Mouse (Mus musculus): ENCODE measurements around the gene Csrp1. TPM values are rescaled to one million over a fixed set of nuclear protein-coding genes. Genes with fewer than 3 reads are reported as not detected.

The Csrp1 gene
- polyA plus RNA-seq, 1 experiment from 2014 or later = 24.9 TPM

- 0% methylated on average over 7 of the region's 7 CpGs for WGBS
- H3K4me3 ChIP-seq (ENCODE audit: low read depth, low read length) = no peak overlapping the region
- peaks cover 5% of the 10 kb centered on the region for H3K27me3 ChIP-seq (replicated peaks; ENCODE audit: control insufficient read depth, insufficient read depth, low read length)
- DNase-seq (ENCODE audit: low spot score) = peak; percentile 94
- no peak overlapping the region for H3K9ac ChIP-seq (ENCODE audit: low read length)
- no peak overlapping the region for H3K27ac ChIP-seq (ENCODE audit: low read depth, low read length)
- ATAC-seq = peak; percentile 67
- H3K9me3 ChIP-seq (replicated peaks; ENCODE audit: control insufficient read depth, low read length) = no peaks in the 10 kb centered on the region
- no peaks in the 10 kb centered on the region for H3K36me3 ChIP-seq (ENCODE audit: control insufficient read depth, insufficient read depth, low read length)
- peaks cover 9% of the 10 kb centered on the region; the same call in 1 of the 2 replicates for H3K4me1 ChIP-seq (ENCODE audit: control insufficient read depth, insufficient read depth, low read length)
- no peak overlapping the region for H3K4me2 ChIP-seq (ENCODE audit: low read length)
These were observed 19.3 kb upstream of the Csrp1 start for GRCm38 (mm10) chr1:135700605-135701004.

- 48% methylated on average over 3 of the region's 3 CpGs for WGBS
- H3K36me3 ChIP-seq (ENCODE audit: control insufficient read depth, insufficient read depth, low read length) = no peaks in the 10 kb centered on the region
- H3K27ac ChIP-seq (ENCODE audit: low read depth, low read length) = no peak overlapping the region
- ATAC-seq (no peak), DNase-seq (ENCODE audit: low spot score) (no peak)
- no peaks in the 10 kb centered on the region for H3K9me3 ChIP-seq (replicated peaks; ENCODE audit: control insufficient read depth, low read length)
- H3K9ac ChIP-seq (ENCODE audit: low read length) = no peak overlapping the region
- H3K4me1 ChIP-seq (ENCODE audit: control insufficient read depth, insufficient read depth, low read length) = peaks cover 9% of the 10 kb centered on the region; the same call in 1 of the 2 replicates
- no peak overlapping the region for H3K4me2 ChIP-seq (ENCODE audit: low read length)
- peaks cover 5% of the 10 kb centered on the region for H3K27me3 ChIP-seq (replicated peaks; ENCODE audit: control insufficient read depth, insufficient read depth, low read length)
- no peak overlapping the region for H3K4me3 ChIP-seq (ENCODE audit: low read depth, low read length)
These were observed 18.5 kb upstream of the Csrp1 start for GRCm38 (mm10) chr1:135701314-135701713.

GRCm38 (mm10) chr1:135702722-135703121 is 17.1 kb upstream of the Csrp1 start:
- H3K27ac ChIP-seq (ENCODE audit: low read depth, low read length) = no peak overlapping the region
- H3K4me2 ChIP-seq (ENCODE audit: low read length) = no peak overlapping the region
- H3K27me3 ChIP-seq (replicated peaks; ENCODE audit: control insufficient read depth, insufficient read depth, low read length) = peaks cover 5% of the 10 kb centered on the region
- WGBS = 80% methylated on average over 2 of the region's 2 CpGs
- no peak for DNase-seq (ENCODE audit: low spot score)
- no peaks in the 10 kb centered on the region for H3K9me3 ChIP-seq (replicated peaks; ENCODE audit: control insufficient read depth, low read length)
- peaks cover 9% of the 10 kb centered on the region; the same call in 1 of the 2 replicates for H3K4me1 ChIP-seq (ENCODE audit: control insufficient read depth, insufficient read depth, low read length)
- ATAC-seq = no peak
- no peaks in the 10 kb centered on the region for H3K36me3 ChIP-seq (ENCODE audit: control insufficient read depth, insufficient read depth, low read length)
- no peak overlapping the region for H3K9ac ChIP-seq (ENCODE audit: low read length)
- no peak overlapping the region for H3K4me3 ChIP-seq (ENCODE audit: low read depth, low read length)

- no peak for DNase-seq (ENCODE audit: low spot score)
- no peak overlapping the region for H3K4me2 ChIP-seq (ENCODE audit: low read length)
- H3K9me3 ChIP-seq (replicated peaks; ENCODE audit: control insufficient read depth, low read length) = no peaks in the 10 kb centered on the region
- H3K9ac ChIP-seq (ENCODE audit: low read length) = no peak overlapping the region
- ATAC-seq = no peak
- no peaks in the 10 kb centered on the region for H3K36me3 ChIP-seq (ENCODE audit: control insufficient read depth, insufficient read depth, low read length)
- H3K4me3 ChIP-seq (ENCODE audit: low read depth, low read length) = no peak overlapping the region
- no peak overlapping the region for H3K27ac ChIP-seq (ENCODE audit: low read depth, low read length)
- H3K27me3 ChIP-seq (replicated peaks; ENCODE audit: control insufficient read depth, insufficient read depth, low read length) = peaks cover 3% of the 10 kb centered on the region; the same call in 1 of the 2 replicates
- WGBS = 68% methylated on average over 3 of the region's 3 CpGs
- no peaks in the 10 kb centered on the region for H3K4me1 ChIP-seq (ENCODE audit: control insufficient read depth, insufficient read depth, low read length)
These were observed 15.5 kb upstream of the Csrp1 start for GRCm38 (mm10) chr1:135704317-135704821.

- no peak overlapping the region for H3K27ac ChIP-seq (ENCODE audit: low read depth, low read length)
- 51% methylated on average over 4 of the region's 4 CpGs for WGBS
- H3K27me3 ChIP-seq (replicated peaks; ENCODE audit: control insufficient read depth, insufficient read depth, low read length) = no peaks in the 10 kb centered on the region
- no peak overlapping the region for H3K9ac ChIP-seq (ENCODE audit: low read length)
- H3K9me3 ChIP-seq (replicated peaks; ENCODE audit: control insufficient read depth, low read length) = no peaks in the 10 kb centered on the region
- ATAC-seq = no peak
- no peaks in the 10 kb centered on the region for H3K36me3 ChIP-seq (ENCODE audit: control insufficient read depth, insufficient read depth, low read length)
- DNase-seq (ENCODE audit: low spot score) = peak; percentile 33
- H3K4me3 ChIP-seq (ENCODE audit: low read depth, low read length) = no peak overlapping the region
- H3K4me2 ChIP-seq (ENCODE audit: low read length) = no peak overlapping the region
- no peaks in the 10 kb centered on the region for H3K4me1 ChIP-seq (ENCODE audit: control insufficient read depth, insufficient read depth, low read length)
These were observed 11.5 kb upstream of the Csrp1 start for GRCm38 (mm10) chr1:135708369-135708768.

GRCm38 (mm10) chr1:135711126-135711525 is 8.7 kb upstream of the Csrp1 start:
- 68% methylated on average over 7 of the region's 7 CpGs for WGBS
- ATAC-seq = no peak
- no peak for DNase-seq (ENCODE audit: low spot score)
- H3K4me3 ChIP-seq (ENCODE audit: low read depth, low read length) = no peak overlapping the region
- H3K27ac ChIP-seq (ENCODE audit: low read depth, low read length) = no peak overlapping the region
- H3K27me3 ChIP-seq (replicated peaks; ENCODE audit: control insufficient read depth, insufficient read depth, low read length) = no peaks in the 10 kb centered on the region
- no peaks in the 10 kb centered on the region for H3K9me3 ChIP-seq (replicated peaks; ENCODE audit: control insufficient read depth, low read length)
- no peaks in the 10 kb centered on the region for H3K4me1 ChIP-seq (ENCODE audit: control insufficient read depth, insufficient read depth, low read length)
- H3K4me2 ChIP-seq (ENCODE audit: low read length) = no peak overlapping the region
- H3K9ac ChIP-seq (ENCODE audit: low read length) = no peak overlapping the region
- no peaks in the 10 kb centered on the region for H3K36me3 ChIP-seq (ENCODE audit: control insufficient read depth, insufficient read depth, low read length)

GRCm38 (mm10) chr1:135714028-135714815 is 5.6 kb upstream of the Csrp1 start:
- no peak overlapping the region for H3K4me3 ChIP-seq (ENCODE audit: low read depth, low read length)
- no peak overlapping the region for H3K27ac ChIP-seq (ENCODE audit: low read depth, low read length)
- H3K9me3 ChIP-seq (replicated peaks; ENCODE audit: control insufficient read depth, low read length) = no peaks in the 10 kb centered on the region
- no peaks in the 10 kb centered on the region for H3K36me3 ChIP-seq (ENCODE audit: control insufficient read depth, insufficient read depth, low read length)
- 85% methylated on average over 9 of the region's 9 CpGs for WGBS
- ATAC-seq (no peak), DNase-seq (ENCODE audit: low spot score) (no peak)
- H3K27me3 ChIP-seq (replicated peaks; ENCODE audit: control insufficient read depth, insufficient read depth, low read length) = no peaks in the 10 kb centered on the region
- H3K4me2 ChIP-seq (ENCODE audit: low read length) = no peak overlapping the region
- no peak overlapping the region for H3K9ac ChIP-seq (ENCODE audit: low read length)
- H3K4me1 ChIP-seq (ENCODE audit: control insufficient read depth, insufficient read depth, low read length) = no peaks in the 10 kb centered on the region

- no peak for ATAC-seq
- H3K27me3 ChIP-seq (replicated peaks; ENCODE audit: control insufficient read depth, insufficient read depth, low read length) = no peaks in the 10 kb centered on the region
- WGBS = 69% methylated on average over 3 of the region's 3 CpGs
- H3K4me2 ChIP-seq (ENCODE audit: low read length) = no peak overlapping the region
- H3K9ac ChIP-seq (ENCODE audit: low read length) = no peak overlapping the region
- H3K27ac ChIP-seq (ENCODE audit: low read depth, low read length) = no peak overlapping the region
- H3K4me3 ChIP-seq (ENCODE audit: low read depth, low read length) = no peak overlapping the region
- no peak for DNase-seq (ENCODE audit: low spot score)
- H3K4me1 ChIP-seq (ENCODE audit: control insufficient read depth, insufficient read depth, low read length) = no peaks in the 10 kb centered on the region
- H3K9me3 ChIP-seq (replicated peaks; ENCODE audit: control insufficient read depth, low read length) = no peaks in the 10 kb centered on the region
- no peaks in the 10 kb centered on the region for H3K36me3 ChIP-seq (ENCODE audit: control insufficient read depth, insufficient read depth, low read length)
These were observed 4.8 kb upstream of the Csrp1 start for GRCm38 (mm10) chr1:135714901-135715609.

GRCm38 (mm10) chr1:135719486-135719885 is 375 bp upstream of the Csrp1 start:
- Histone ChIP-seq H3K27ac (ENCODE audit: low read depth, low read length) (no peak overlapping the region), H3K9me3 (replicated peaks; ENCODE audit: control insufficient read depth, low read length) (no peaks in the 10 kb centered on the region), H3K27me3 (replicated peaks; ENCODE audit: control insufficient read depth, insufficient read depth, low read length) (no peaks in the 10 kb centered on the region), H3K36me3 (ENCODE audit: control insufficient read depth, insufficient read depth, low read length) (no peaks in the 10 kb centered on the region), H3K4me1 (ENCODE audit: control insufficient read depth, insufficient read depth, low read length) (no peaks in the 10 kb centered on the region), H3K4me3 (ENCODE audit: low read depth, low read length) (no peak overlapping the region), H3K4me2 (ENCODE audit: low read length) (no peak overlapping the region), H3K9ac (ENCODE audit: low read length) (no peak overlapping the region)
- WGBS = 19% methylated on average over 9 of the region's 9 CpGs
- peak; percentile 83 for DNase-seq (ENCODE audit: low spot score)
- peak; percentile 72 for ATAC-seq
